Mouse (Mus musculus) kidney, adult 2 months (tissue): ENCODE measurements around the gene Gm20425.

Experiments used
- CTCF ChIP-seq: fragments of 200-500 bp; conservative IDR thresholded peaks from 2 replicates; pipeline ENCODE4 v1.5.1; 2011; ENCODE audit warnings: low read depth, mild to moderate bottlenecking, control low read depth, low read length, moderate library complexity, mixed read lengths; ENCODE audit not compliant: insufficient read depth, insufficient read length
- POLR2A ChIP-seq: fragments of 200-500 bp; IDR thresholded peaks from one replicate; pipeline ENCODE4 v1.6.1; 2011; ENCODE audit warnings: low read depth, low read length, control low read depth

GRCm38 (mm10) chr9:103214281-103214680, 15.8 kb downstream of the Gm20425 start:
- TF ChIP-seq CTCF, result no peak
- TF ChIP-seq POLR2A, result no peak
